In the genomic region with DNA sequence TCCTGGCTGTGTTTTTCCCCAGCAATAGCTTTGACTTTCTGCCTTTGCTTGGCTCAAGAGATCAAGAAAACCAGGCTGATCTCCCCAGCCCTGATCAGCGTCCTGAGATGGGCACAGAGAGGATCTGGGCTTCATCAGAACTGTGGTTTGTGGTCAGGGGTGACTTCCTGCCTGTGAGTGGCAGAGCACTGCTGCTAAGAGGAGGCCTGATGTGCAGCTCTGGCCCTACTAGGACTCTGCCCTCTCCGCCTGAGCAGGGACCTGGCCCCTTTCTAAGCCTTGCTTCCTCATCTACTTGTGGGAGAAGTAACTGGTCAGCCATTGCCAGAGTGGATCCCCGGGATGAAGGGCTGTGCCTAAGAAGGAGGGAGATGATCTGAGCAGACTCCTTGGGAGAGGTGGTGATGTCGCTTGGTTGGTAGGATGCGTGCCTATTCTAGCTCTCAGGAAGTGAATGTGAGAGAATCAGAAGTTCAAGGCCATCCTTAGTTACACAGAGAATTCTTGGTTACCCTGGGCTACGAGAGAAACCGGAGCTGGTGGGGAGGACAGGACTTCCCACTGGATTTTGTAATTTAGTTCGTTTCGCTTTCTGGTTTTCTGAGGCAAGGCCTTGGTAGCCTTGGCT, we compare ENCODE assay signal across 10 mouse cellular contexts. TPM values are rescaled to one million over a fixed set of nuclear protein-coding genes. Genes with fewer than 3 reads are reported as not detected.
DNase-seq lines count a peak whose midpoint lies in the region; ATAC-seq and TF ChIP-seq lines count a peak whose summit lies in the region.
"Had no signal": no experiment of that assay in that cellular context is flagged by ENCODE, and none has a peak within 500 bp of the region (broad histone marks: within the 10 kb centered on the region; RNA-seq: fewer than 3 reads in every experiment).

No protein-coding gene starts in this region.

- H3K27ac ChIP-seq in intestine, embryonic 16.5 days (ENCODE audit: low read length) = no peak overlapping the region
- H3K27ac ChIP-seq in left cerebral cortex, adult 2 months = no peak overlapping the region
- H3K27ac ChIP-seq: embryonic facial prominence, embryonic 12.5 days had no signal

- intact Hi-C loops in left cerebral cortex, adult 2 months (cut with DNase I) = no loop called here

- DNase-seq in 416B (ENCODE audit: low read depth) = peak; percentile 93
- DNase-seq in spleen, postnatal 36 days (ENCODE audit: low spot score in 2 of 2) = peak; percentile 86 to 88
- no peak for DNase-seq in kidney, postnatal 36 days
- no peak for DNase-seq in cerebellum, postnatal 14 days
- DNase-seq in left cerebral cortex, adult 2 months (ENCODE audit: extremely low spot score in 1 of 2, low spot score in 2 of 2) = no peak
- DNase-seq: kidney, adult 2 months; lung, postnatal 14 days had no signal

- no peak overlapping the region for H3K4me3 ChIP-seq in intestine, embryonic 16.5 days (ENCODE audit: low read length)
- H3K4me3 ChIP-seq in left cerebral cortex, adult 2 months = no peak overlapping the region
- H3K4me3 ChIP-seq: embryonic facial prominence, embryonic 12.5 days had no signal

- TF ChIP-seq CTCF in left cerebral cortex, adult 2 months (IDR thresholded peaks at IDR 0.05) = no peak

- H3K36me3 ChIP-seq in intestine, embryonic 16.5 days (ENCODE audit: control insufficient read depth, insufficient read depth, low read length) = no peaks in the 10 kb centered on the region
- H3K36me3 ChIP-seq: embryonic facial prominence, embryonic 12.5 days had no signal

- no peaks in the 10 kb centered on the region for H3K9me3 ChIP-seq in intestine, embryonic 16.5 days (ENCODE audit: control insufficient read depth, low read length)
- H3K9me3 ChIP-seq: embryonic facial prominence, embryonic 12.5 days had no signal

- H3K4me1 ChIP-seq in intestine, embryonic 16.5 days (ENCODE audit: control insufficient read depth, insufficient read depth, low read length) = peaks cover 3% of the 10 kb centered on the region; the same call in 1 of the 2 replicates
- H3K4me1 ChIP-seq: embryonic facial prominence, embryonic 12.5 days had no signal

- peak; percentile 100 for ATAC-seq in CD4-positive, CD25-positive, alpha-beta regulatory T cell, adult 4 months
- 0 out of 2 replicates have a peak, but pooled peaks have one; percentile 40 for ATAC-seq in intestine, embryonic 16.5 days

- H3K9ac ChIP-seq in intestine, embryonic 16.5 days (ENCODE audit: low read depth, low read length) = 0 out of 2 replicates have a peak overlapping the region, but pooled peaks have one; percentile 37
- H3K9ac ChIP-seq: embryonic facial prominence, embryonic 12.5 days had no signal

- H3K27me3 ChIP-seq in intestine, embryonic 16.5 days (replicated peaks; ENCODE audit: control insufficient read depth, insufficient read depth, low read length) = no peaks in the 10 kb centered on the region
- H3K27me3 ChIP-seq: embryonic facial prominence, embryonic 12.5 days had no signal

- WGBS in intestine, embryonic 16.5 days = 72% methylated on average over 9 of the region's 9 CpGs

- H3K4me2 ChIP-seq in intestine, embryonic 16.5 days (ENCODE audit: low read depth, low read length) = no peak overlapping the region
- H3K4me2 ChIP-seq: embryonic facial prominence, embryonic 12.5 days had no signal

RNA-seq across cellular contexts. Expression of gene Zfp46, which starts 17.7 kb away (rescaled TPM):
- 10 to 100 TPM in 1 of 2 experiments, 1 to 10 TPM in 1; 9.7 to 12.3 TPM for polyA plus RNA-seq in CD4-positive, CD25-positive, alpha-beta regulatory T cell, adult 4 months (2017; shearing (Covaris generic))
- 13.6 and 15.0 TPM in 2 replicates for polyA plus RNA-seq in intestine, embryonic 16.5 days (2015; fragmentation: Nextera tagmentation; extraction: Ambion mirVana)
- 10 to 100 TPM; 53.5 to 54.9 TPM for total RNA-seq in left cerebral cortex, adult 2 months (2021)

RNA-seq across cellular contexts. Expression of gene Tcea3, which starts 19.3 kb away (rescaled TPM):
- 1 to 10 TPM in 1 of 2 experiments, not detected in 1; 1.2 TPM for polyA plus RNA-seq in CD4-positive, CD25-positive, alpha-beta regulatory T cell, adult 4 months (2017; shearing (Covaris generic))
- polyA plus RNA-seq in intestine, embryonic 16.5 days (2015; fragmentation: Nextera tagmentation; extraction: Ambion mirVana) = 22.9 and 23.3 TPM in 2 replicates
- under 1 TPM; 0.68 to 0.93 TPM for total RNA-seq in left cerebral cortex, adult 2 months (2021)

RNA-seq across cellular contexts. Expression of gene Hnrnpr, which starts 43.9 kb away (rescaled TPM):
- polyA plus RNA-seq in CD4-positive, CD25-positive, alpha-beta regulatory T cell, adult 4 months (2017; shearing (Covaris generic)) = 100 to 1,000 TPM in 1 of 2 experiments, 10 to 100 TPM in 1; 78.7 to 103 TPM
- polyA plus RNA-seq in intestine, embryonic 16.5 days (2015; fragmentation: Nextera tagmentation; extraction: Ambion mirVana) = 101 and 106 TPM in 2 replicates
- total RNA-seq in left cerebral cortex, adult 2 months (2021) = 10 to 100 TPM; 76.4 to 79.1 TPM

Comparison
In these comparisons a context has a peak if more than half of its experiments do, and no peak if none do; other contexts are left out.
1. DNase-seq: peak in 416B (single experiment) and spleen, postnatal 36 days (2 of 2); none in kidney, postnatal 36 days (0 of 2), cerebellum, postnatal 14 days (0 of 2) and left cerebral cortex, adult 2 months (0 of 2).
2. RNA of gene Tcea3, which starts 19.3 kb away (polyA plus RNA-seq): 22.9 to 23.3 TPM in intestine, embryonic 16.5 days; 1.2 TPM in CD4-positive, CD25-positive, alpha-beta regulatory T cell, adult 4 months; every median in the first group is over 10 times any median in the second.